Mouse (Mus musculus): Measurements from ENCODE around the gene Ptgir. TPM values are rescaled to one million over a fixed set of nuclear protein-coding genes. Genes with fewer than 3 reads are reported as not detected.

Gene Ptgir
- total RNA-seq (2017): 1.7 and 2.8 TPM in 2 replicates

GRCm38 (mm10) chr7:16906281-16906680, at the start of gene Ptgir:
TSS of gene Ptgir (plus strand) at chr7:16906490.
- ATAC-seq (ENCODE audit: extremely low read depth, insufficient number of reproducible peaks, low FRiP score, poor library complexity, severe bottlenecking): no peak

DNA sequence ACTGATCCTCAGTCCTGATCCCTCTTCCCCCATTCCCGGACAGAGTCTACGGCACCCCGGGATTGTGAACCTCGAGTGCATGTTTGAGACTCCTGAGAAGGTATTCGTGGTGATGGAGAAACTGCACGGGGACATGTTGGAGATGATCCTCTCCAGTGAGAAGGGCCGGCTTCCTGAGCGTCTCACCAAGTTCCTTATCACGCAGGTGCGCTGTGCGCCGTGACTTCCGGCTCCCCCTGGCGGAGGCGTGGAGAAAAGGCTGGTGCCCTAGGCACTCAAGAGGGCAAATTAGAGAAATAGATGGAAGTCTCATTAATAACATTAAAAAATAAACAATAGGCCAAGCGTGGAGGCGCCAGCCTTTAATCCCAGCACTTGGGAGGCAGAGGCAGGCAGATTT, 48.0 kb upstream of the Ptgir start:
- peak; percentile 58; the same call in 1 of the 2 replicates for ATAC-seq (ENCODE audit: extremely low read depth, insufficient number of reproducible peaks, low FRiP score, poor library complexity, severe bottlenecking)

GRCm38 (mm10) chr7:16859902-16860651, 46.2 kb upstream of the Ptgir start:
- peak; percentile 46; the same call in 1 of the 2 replicates for ATAC-seq (ENCODE audit: extremely low read depth, insufficient number of reproducible peaks, low FRiP score, poor library complexity, severe bottlenecking)

GRCm38 (mm10) chr7:16867488-16867887, 38.8 kb upstream of the Ptgir start:
- ATAC-seq (ENCODE audit: extremely low read depth, insufficient number of reproducible peaks, low FRiP score, poor library complexity, severe bottlenecking): no peak

- no peak for ATAC-seq (ENCODE audit: extremely low read depth, insufficient number of reproducible peaks, low FRiP score, poor library complexity, severe bottlenecking)
These were observed 36.8 kb upstream of the Ptgir start for GRCm38 (mm10) chr7:16869497-16869896.

- no peak for ATAC-seq (ENCODE audit: extremely low read depth, insufficient number of reproducible peaks, low FRiP score, poor library complexity, severe bottlenecking)
These were observed 34.7 kb upstream of the Ptgir start for GRCm38 (mm10) chr7:16871600-16871999.

DNA sequence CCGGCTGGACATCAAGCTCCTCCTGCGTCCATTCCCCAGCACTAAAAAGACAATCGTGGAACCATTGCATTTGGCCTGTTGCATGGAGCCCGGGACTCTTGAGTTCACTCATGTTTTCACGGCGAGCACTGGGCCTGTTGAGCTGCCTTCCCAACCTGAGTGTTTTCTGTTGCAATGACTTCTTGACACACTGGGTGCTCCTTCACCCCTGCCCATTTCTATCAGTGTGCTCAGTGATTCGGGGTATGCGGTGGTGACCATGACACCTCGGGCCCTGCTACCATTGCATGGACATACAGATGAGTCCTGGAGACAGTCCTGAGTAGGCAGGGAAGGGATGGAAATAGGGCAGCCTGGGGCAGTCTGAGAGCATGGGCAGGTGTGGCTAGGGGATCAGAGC, 33.8 kb upstream of the Ptgir start:
- no peak for ATAC-seq (ENCODE audit: extremely low read depth, insufficient number of reproducible peaks, low FRiP score, poor library complexity, severe bottlenecking)

DNA sequence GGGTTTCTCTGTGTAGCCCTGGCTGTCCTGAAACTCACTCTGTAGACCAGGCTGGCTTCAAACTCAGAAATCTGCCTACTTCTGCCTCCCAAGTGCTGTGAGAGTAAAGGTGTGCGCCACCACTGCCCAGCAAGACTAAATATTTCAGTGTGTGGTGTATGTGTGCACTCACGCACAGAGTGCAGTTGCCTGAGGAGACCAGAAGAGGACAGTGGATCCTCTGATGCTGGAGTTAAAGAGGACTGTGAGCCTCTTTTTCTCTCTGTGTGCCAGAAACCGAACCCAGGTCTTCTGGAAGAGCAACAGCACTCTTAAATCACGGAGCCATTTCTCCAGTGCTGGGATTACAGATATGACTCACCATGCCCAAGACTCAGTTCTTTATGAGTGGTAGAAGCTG, 32.9 kb upstream of the Ptgir start:
- no peak for ATAC-seq (ENCODE audit: extremely low read depth, insufficient number of reproducible peaks, low FRiP score, poor library complexity, severe bottlenecking)

DNA sequence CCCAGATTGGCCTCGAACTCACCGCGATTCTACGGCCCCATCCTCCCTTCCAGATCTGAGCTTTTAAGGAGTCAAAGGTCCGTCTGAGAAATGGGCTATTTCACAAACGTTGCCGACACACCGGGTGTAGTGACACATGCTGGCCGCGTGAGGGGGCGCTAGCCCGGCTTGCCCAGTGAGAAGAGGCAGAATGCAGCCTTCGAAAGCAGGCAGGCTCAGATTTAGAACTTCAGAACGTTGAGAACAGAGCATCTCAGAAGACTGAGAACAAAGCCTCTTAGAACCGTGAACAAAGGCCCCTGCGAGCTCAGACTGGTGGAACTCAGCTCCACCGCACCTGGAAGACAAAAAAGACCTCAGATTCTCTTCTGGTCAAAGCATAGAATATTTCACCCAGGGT, 32.1 kb upstream of the Ptgir start:
- ATAC-seq (ENCODE audit: extremely low read depth, insufficient number of reproducible peaks, low FRiP score, poor library complexity, severe bottlenecking): peak; percentile 66

DNA sequence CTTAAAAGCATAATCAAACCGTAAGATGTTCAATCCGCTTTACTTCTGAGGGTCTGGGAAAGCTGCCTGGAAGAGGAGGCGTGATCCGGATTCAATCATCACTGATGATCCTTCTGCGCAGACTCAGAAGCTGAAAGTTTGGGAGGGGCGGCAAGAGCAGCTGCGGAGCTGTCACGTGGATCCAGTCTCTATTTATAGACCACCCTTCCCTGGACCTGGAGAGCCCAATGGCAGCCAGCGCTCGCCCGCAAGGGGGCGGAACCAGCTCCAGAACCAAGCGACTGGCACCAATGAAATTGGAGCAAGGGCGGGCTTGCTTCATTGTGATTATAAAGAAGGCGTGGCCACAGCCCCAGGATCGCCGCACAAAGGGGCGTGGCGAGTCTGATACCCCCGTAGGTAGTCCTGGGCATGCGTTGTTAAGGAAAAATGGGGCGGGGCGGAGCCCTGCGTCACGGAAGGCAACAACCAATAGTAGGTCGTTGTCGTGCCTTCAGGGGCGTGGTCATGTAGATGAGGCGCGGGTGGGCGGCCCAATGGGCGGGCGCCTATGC, 31.5 kb upstream of the Ptgir start:
- ATAC-seq (ENCODE audit: extremely low read depth, insufficient number of reproducible peaks, low FRiP score, poor library complexity, severe bottlenecking): peak; percentile 83

- no peak for ATAC-seq (ENCODE audit: extremely low read depth, insufficient number of reproducible peaks, low FRiP score, poor library complexity, severe bottlenecking)
These were observed 31.2 kb upstream of the Ptgir start, which contains the start of gene Dact3 for GRCm38 (mm10) chr7:16875310-16875325. TSS of gene Dact3 (plus strand) at chr7:16875317.

DNA sequence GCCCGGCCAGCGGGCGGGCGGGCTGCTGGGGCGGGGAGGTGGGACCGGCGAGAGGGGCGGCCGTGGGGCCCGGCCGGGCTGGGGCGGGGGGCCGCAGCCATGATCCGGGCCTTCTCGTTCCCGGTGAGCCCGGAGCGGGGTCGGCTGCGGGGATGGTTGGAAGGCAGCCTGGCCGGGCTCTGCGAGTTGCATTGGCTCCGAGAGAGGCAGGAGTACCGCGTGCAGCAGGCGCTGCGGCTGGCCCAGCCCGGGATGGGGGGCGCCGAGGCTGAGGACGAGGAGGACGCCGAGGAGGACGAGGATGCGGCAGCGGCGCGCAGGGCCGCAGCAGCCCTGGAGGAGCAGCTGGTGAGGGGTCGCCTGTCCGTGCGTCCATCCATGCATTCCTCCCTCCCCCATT, 31.0 kb upstream of the Ptgir start:
- no peak for ATAC-seq (ENCODE audit: extremely low read depth, insufficient number of reproducible peaks, low FRiP score, poor library complexity, severe bottlenecking)

DNA sequence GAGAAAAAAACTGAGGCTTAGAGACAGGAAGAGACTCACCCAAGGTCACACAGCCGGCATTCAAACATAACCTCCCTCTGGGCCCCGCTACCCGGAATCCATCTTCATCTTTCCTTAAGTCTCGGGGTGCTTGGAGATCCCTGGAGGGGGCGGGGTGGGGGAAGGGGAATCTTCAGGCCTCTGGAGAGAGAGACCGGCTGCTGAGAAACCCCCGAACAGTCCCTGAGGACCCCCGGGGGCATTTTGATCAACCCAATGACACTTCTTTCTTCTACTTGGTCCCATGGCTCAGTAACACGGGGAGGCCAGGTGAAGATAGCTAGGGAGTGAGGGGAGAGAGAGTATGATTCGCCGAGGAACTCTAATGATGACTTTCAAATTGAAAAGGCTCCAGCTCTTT, 30.3 kb upstream of the Ptgir start:
- ATAC-seq (ENCODE audit: extremely low read depth, insufficient number of reproducible peaks, low FRiP score, poor library complexity, severe bottlenecking): no peak

DNA sequence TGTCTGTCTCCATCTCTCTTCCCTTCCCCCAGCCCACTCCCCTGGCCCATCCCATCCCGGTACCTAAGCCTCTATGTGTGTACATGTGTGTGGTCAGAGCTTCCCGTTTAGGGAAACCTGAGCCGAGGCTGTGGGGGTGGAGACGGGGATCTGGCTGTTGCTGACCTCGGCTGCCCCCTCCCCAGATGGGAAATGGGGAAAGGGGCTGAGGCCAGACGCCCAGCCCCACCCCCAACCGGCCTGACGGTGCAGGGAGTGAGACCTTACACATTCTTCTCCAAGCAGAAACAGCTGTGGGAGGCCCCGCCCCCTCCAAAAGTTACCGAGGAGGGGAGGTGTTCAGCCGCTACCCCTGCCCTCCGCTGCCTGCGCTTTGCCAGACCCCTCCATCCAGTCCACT, 29.7 kb upstream of the Ptgir start:
- no peak for ATAC-seq (ENCODE audit: extremely low read depth, insufficient number of reproducible peaks, low FRiP score, poor library complexity, severe bottlenecking)

GRCm38 (mm10) chr7:16877717-16878116, 28.6 kb upstream of the Ptgir start:
- ATAC-seq (ENCODE audit: extremely low read depth, insufficient number of reproducible peaks, low FRiP score, poor library complexity, severe bottlenecking): no peak

DNA sequence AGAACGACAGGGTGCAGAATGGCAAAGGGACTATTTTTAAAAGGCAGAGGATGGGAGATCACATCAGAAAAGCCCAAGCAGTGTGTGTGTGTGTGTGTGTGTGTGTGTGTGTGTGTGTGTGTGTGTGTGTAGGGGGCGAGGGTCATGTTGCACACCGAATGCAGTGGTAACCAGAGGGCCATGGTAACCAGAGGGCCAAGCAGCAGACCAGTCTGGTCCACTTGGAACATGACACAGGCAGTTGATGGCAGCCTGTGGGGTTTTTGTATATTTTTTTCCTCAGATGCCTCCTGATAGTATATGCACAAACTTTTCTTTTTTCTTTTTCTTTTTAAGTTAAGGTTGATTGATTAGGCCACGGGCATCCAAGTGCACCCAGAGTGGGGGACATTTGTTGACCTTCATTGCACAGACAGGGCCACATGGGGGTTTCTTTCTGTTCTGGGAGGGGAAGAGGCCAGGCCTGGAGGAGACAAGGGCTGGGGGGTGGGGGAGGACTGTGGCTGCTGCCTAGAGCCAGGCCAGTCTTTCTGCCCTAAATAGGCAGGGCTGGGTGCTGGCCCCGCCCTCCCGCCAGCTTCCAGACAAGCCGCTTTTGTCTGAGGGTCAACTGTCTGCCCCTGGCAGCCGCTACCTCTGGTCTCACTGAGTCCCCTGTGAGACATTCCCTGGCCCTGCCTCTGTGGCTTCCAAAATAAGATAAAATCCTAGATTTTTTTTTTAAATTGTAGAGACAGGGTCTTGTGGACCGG, 26.3 kb upstream of the Ptgir start:
- ATAC-seq (ENCODE audit: extremely low read depth, insufficient number of reproducible peaks, low FRiP score, poor library complexity, severe bottlenecking): no peak

- ATAC-seq (ENCODE audit: extremely low read depth, insufficient number of reproducible peaks, low FRiP score, poor library complexity, severe bottlenecking): no peak
These were observed 25.7 kb upstream of the Ptgir start for GRCm38 (mm10) chr7:16880615-16881014.

- no peak for ATAC-seq (ENCODE audit: extremely low read depth, insufficient number of reproducible peaks, low FRiP score, poor library complexity, severe bottlenecking)
These were observed 23.1 kb upstream of the Ptgir start for GRCm38 (mm10) chr7:16883162-16883561.

GRCm38 (mm10) chr7:16884334-16884733, 22.0 kb upstream of the Ptgir start:
- ATAC-seq (ENCODE audit: extremely low read depth, insufficient number of reproducible peaks, low FRiP score, poor library complexity, severe bottlenecking): no peak

DNA sequence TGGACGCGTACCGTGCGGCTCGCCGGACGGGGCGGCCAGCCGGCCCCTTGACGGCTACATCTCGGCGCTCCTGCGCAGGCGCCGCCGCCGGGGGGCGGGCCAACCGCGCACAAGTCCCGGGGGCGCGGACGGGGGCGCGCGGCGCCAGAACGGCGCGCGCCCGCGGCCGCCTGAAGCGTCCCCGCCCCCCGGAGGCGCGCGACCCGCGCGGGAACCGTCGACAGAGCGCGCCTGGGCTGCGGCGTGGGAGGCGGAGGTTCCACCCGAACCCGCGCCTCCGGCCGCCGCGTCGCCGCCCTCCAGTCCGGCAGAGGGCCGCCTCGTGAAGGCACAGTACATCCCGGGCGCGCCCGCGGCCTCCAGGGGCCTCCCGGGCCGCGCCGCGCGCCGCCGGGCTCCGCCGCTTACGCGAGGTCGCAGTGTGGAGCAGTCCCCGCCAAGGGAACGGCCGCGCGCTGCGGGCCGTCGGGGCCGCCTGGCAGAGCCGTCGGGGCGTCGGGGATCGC, 21.0 kb upstream of the Ptgir start:
- ATAC-seq (ENCODE audit: extremely low read depth, insufficient number of reproducible peaks, low FRiP score, poor library complexity, severe bottlenecking): no peak

DNA sequence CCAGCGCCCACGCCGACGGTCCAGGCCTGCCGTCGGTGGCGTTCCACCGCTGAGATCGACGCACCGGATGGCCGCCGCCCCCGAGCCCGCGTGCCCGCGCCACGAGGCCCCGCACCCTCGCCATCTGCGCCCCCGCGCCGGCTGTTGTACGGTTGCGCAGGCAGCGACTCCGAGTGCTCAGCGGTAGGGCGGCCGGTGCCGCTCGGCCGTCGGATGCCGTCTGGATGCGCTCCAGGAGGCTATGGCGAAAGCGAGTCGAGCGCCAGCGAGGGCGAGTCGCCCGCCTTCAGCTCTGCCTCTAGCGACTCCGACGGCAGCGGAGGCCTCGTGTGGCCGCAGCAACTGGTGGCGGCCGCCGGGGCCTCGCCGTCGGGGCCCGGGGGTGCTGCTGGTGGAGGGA, 20.4 kb upstream of the Ptgir start:
- ATAC-seq (ENCODE audit: extremely low read depth, insufficient number of reproducible peaks, low FRiP score, poor library complexity, severe bottlenecking): no peak
